Mouse (Mus musculus): Measurements from ENCODE around the gene Kirrel.

- no peak for TF ChIP-seq CTCF (IDR thresholded peaks at IDR 0.05; ENCODE audit: low read depth)
- TF ChIP-seq EP300 (IDR thresholded peaks at IDR 0.05; ENCODE audit: low read depth) = no peak
Measured at GRCm38 (mm10) chr3:87047801-87048200, 126.7 kb downstream of the Kirrel start.
